Mouse (Mus musculus): ENCODE measurements around the gene Gtf2h2. TPM values are rescaled to one million over a fixed set of nuclear protein-coding genes. Genes with fewer than 3 reads are reported as not detected.

Gene Gtf2h2
- polyA plus RNA-seq, 1 experiment from 2014 or later = 64.4 TPM

Other genes starting within 250 kb of the Gtf2h2 start
- 0.20 and 0.28 TPM in 2 replicates for gene Naip5, start 246.3 kb downstream of the Gtf2h2 start, polyA plus RNA-seq (2015; fragmentation: Nextera tagmentation; extraction: Ambion mirVana)
- gene Naip6, start 174.9 kb downstream of the Gtf2h2 start, polyA plus RNA-seq (2015; fragmentation: Nextera tagmentation; extraction: Ambion mirVana) = 0.06 and 0.14 TPM in 2 replicates
- gene Naip1, start 39.7 kb downstream of the Gtf2h2 start, polyA plus RNA-seq (2015; fragmentation: Nextera tagmentation; extraction: Ambion mirVana) = 0.04 TPM in 1 of 2 replicates, not detected in the other
- 11.6 and 12.1 TPM in 2 replicates for gene Ocln, start 60.1 kb upstream of the Gtf2h2 start, polyA plus RNA-seq (2015; fragmentation: Nextera tagmentation; extraction: Ambion mirVana)
- gene Marveld2, start 124.4 kb upstream of the Gtf2h2 start, polyA plus RNA-seq (2015; fragmentation: Nextera tagmentation; extraction: Ambion mirVana) = 5.2 and 5.8 TPM in 2 replicates
- 230 and 234 TPM in 2 replicates for gene Ak6, start 158.4 kb upstream of the Gtf2h2 start, polyA plus RNA-seq (2015; fragmentation: Nextera tagmentation; extraction: Ambion mirVana)
- 18.3 and 19.5 TPM in 2 replicates for gene Rad17, start 158.5 kb upstream of the Gtf2h2 start, polyA plus RNA-seq (2015; fragmentation: Nextera tagmentation; extraction: Ambion mirVana)
- gene Taf9, start 159.0 kb upstream of the Gtf2h2 start, polyA plus RNA-seq (2015; fragmentation: Nextera tagmentation; extraction: Ambion mirVana) = 10.8 and 14.9 TPM in 2 replicates
- gene Ccdc125, start 177.1 kb upstream of the Gtf2h2 start, polyA plus RNA-seq (2015; fragmentation: Nextera tagmentation; extraction: Ambion mirVana) = 3.4 and 3.5 TPM in 2 replicates
- gene Cdk7, start 238.4 kb upstream of the Gtf2h2 start, polyA plus RNA-seq (2015; fragmentation: Nextera tagmentation; extraction: Ambion mirVana) = 91.4 and 91.7 TPM in 2 replicates